Mouse (Mus musculus) thymus, adult 2 months (tissue): Measurements from ENCODE around the gene Suv39h1.

Experiments
- CTCF ChIP-seq: fragments of 200-500 bp; IDR thresholded peaks from 2 replicates; pipeline ENCODE4 v1.5.1; 2012; ENCODE audit warnings: mild to moderate bottlenecking, control low read depth, low read length, moderate library complexity, borderline replicate concordance; ENCODE audit not compliant: control insufficient read depth, poor library complexity, insufficient read depth; ENCODE audit errors: extremely low read depth
- POLR2A ChIP-seq: fragments of 200-500 bp; IDR thresholded peaks from 2 replicates; pipeline ENCODE4 v1.6.1; 2012; ENCODE audit warnings: mild to moderate bottlenecking, low read length, control low read depth, moderate library complexity; ENCODE audit not compliant: control insufficient read depth, poor library complexity, insufficient read depth; ENCODE audit errors: extremely low read depth

DNA sequence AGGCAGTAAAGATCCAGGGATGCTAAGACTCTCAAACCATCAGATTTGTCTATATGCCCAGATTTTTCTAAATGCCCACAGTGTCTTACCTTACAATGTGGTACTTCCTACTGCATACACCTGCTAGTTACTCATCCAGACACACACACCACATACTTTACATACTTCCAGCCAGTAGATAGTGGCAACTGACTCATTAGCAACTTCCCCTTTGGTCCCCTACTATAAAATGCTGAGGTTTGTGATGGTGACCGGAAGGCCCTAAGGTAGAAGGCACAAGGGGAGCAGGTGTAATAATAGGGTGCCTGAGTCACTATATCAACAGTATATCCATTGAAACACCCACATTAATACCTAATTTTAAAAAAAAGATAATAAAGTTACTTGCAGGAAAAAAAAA, 5.4 kb downstream of the Suv39h1 start:
- TF ChIP-seq CTCF (no peak), POLR2A (no peak)
